Mouse (Mus musculus): ENCODE measurements around the gene Stra8. TPM values are rescaled to one million over a fixed set of nuclear protein-coding genes. Genes with fewer than 3 reads are reported as not detected.

The Stra8 gene
- polyA plus RNA-seq, 1 experiment from 2014 or later, result not detected

DNA sequence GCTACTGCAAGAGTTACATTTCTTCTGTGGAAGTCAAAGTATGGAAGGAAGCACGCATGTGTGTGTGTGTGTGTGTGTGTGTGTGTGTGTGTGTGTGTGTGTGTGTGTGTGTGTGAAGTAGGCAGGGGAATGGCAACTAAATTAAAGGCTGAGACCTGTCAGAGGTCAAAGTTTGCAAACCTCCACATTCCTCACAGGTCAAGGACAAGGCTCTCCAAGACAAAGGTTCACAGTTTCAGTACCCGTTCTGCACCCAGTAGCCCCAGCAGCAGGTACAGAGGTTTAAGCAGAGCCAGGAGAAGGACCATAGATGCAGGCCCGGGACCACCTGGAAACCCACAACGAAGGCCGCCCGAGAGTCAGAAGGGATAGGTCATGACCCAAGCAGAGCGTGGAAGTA lies 817 bp upstream of the Stra8 start:
- H3K27ac ChIP-seq (ENCODE audit: low read depth, low read length), result no peak overlapping the region
- no peaks in the 10 kb centered on the region for H3K27me3 ChIP-seq (ENCODE audit: control insufficient read depth, insufficient read depth, low read length)
- no peaks in the 10 kb centered on the region for H3K36me3 ChIP-seq (ENCODE audit: control insufficient read depth, insufficient read depth, low read length)
- WGBS (ENCODE audit: insufficient replicate concordance), result 82% methylated on average over 7 of the region's 7 CpGs
- no peaks in the 10 kb centered on the region; the same call in 1 of the 2 replicates for H3K4me1 ChIP-seq (ENCODE audit: control insufficient read depth, insufficient read depth, low read length)
- H3K4me2 ChIP-seq, result no peak overlapping the region
- no peak overlapping the region for H3K4me3 ChIP-seq (ENCODE audit: low read depth, low read length)
- ATAC-seq (replicated peaks; ENCODE audit: insufficient number of reproducible peaks, low FRiP score, low TSS enrichment), result no peak
- H3K9me3 ChIP-seq (replicated peaks; ENCODE audit: control insufficient read depth, low read length), result no peaks in the 10 kb centered on the region
- H3K9ac ChIP-seq (ENCODE audit: low read depth, low read length), result no peak overlapping the region

DNA sequence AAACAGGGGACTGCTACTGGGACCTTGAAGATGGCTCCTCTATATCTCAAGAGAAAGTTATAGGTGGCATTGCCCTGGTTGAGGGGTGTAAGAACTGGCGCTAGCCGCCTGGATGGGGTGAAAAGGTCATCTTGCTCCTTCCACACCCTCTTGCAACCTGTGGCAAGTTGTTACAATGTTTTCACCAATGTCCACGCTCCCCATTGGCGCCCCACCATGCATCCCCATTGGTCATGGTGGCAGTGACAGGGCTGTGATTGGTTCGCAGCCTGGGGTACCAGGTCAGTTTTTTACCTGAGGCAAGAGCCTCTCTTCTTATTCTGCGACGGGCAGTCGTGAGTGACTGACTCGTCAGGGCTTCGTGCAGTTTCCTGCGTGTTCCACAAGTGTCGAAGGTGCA lies 668 bp downstream of the Stra8 start:
- no peak for ATAC-seq (replicated peaks; ENCODE audit: insufficient number of reproducible peaks, low FRiP score, low TSS enrichment)
- 90% methylated on average over 12 of the region's 12 CpGs for WGBS (ENCODE audit: insufficient replicate concordance)

DNA sequence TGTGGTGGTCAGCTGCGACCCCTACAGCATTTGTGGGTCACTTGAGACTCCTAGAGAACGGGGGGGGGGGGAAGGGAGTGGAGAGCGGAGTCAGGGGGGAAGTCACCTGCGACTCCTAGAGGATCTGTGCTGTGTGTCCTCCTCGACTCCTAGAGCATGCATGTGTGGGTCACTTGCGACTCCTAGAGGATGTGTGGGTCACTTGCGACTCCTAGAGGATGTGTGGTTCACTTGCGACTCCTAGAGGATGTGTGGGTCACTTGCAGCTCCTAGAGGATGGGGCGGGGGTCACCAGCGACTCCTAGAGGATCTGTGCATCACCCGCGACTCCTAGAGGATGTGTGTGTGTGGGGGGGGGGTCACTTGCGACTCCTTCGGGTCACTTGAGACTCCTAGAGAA lies 2.0 kb downstream of the Stra8 start:
- Histone ChIP-seq H3K27ac (ENCODE audit: low read depth, low read length) (no peak overlapping the region), H3K4me3 (ENCODE audit: low read depth, low read length) (no peak overlapping the region), H3K9me3 (replicated peaks; ENCODE audit: control insufficient read depth, low read length) (no peaks in the 10 kb centered on the region), H3K36me3 (ENCODE audit: control insufficient read depth, insufficient read depth, low read length) (no peaks in the 10 kb centered on the region), H3K9ac (ENCODE audit: low read depth, low read length) (no peak overlapping the region), H3K27me3 (ENCODE audit: control insufficient read depth, insufficient read depth, low read length) (no peaks in the 10 kb centered on the region), H3K4me2 (no peak overlapping the region), H3K4me1 (ENCODE audit: control insufficient read depth, insufficient read depth, low read length) (no peaks in the 10 kb centered on the region; the same call in 1 of the 2 replicates)
- 42% methylated on average over 14 of the region's 14 CpGs for WGBS (ENCODE audit: insufficient replicate concordance)
- no peak for ATAC-seq (replicated peaks; ENCODE audit: insufficient number of reproducible peaks, low FRiP score, low TSS enrichment)

More for the DNA sequence above, 668 bp downstream of the Stra8 start:
- H3K9me3 ChIP-seq (replicated peaks; ENCODE audit: control insufficient read depth, low read length), result no peaks in the 10 kb centered on the region
- no peaks in the 10 kb centered on the region; the same call in 1 of the 2 replicates for H3K4me1 ChIP-seq (ENCODE audit: control insufficient read depth, insufficient read depth, low read length)
- no peak overlapping the region for H3K9ac ChIP-seq (ENCODE audit: low read depth, low read length)
- no peak overlapping the region for H3K4me3 ChIP-seq (ENCODE audit: low read depth, low read length)
- H3K36me3 ChIP-seq (ENCODE audit: control insufficient read depth, insufficient read depth, low read length), result no peaks in the 10 kb centered on the region
- H3K27me3 ChIP-seq (ENCODE audit: control insufficient read depth, insufficient read depth, low read length), result no peaks in the 10 kb centered on the region
- H3K4me2 ChIP-seq, result no peak overlapping the region
- no peak overlapping the region for H3K27ac ChIP-seq (ENCODE audit: low read depth, low read length)

GRCm38 (mm10) chr6:34927156-34927555 lies 7.2 kb downstream of the Stra8 start:
- no peak for ATAC-seq (replicated peaks; ENCODE audit: insufficient number of reproducible peaks, low FRiP score, low TSS enrichment)
- Histone ChIP-seq H3K4me1 (ENCODE audit: control insufficient read depth, insufficient read depth, low read length) (no peaks in the 10 kb centered on the region), H3K4me3 (ENCODE audit: low read depth, low read length) (no peak overlapping the region), H3K27ac (ENCODE audit: low read depth, low read length) (no peak overlapping the region), H3K9me3 (replicated peaks; ENCODE audit: control insufficient read depth, low read length) (no peaks in the 10 kb centered on the region), H3K36me3 (ENCODE audit: control insufficient read depth, insufficient read depth, low read length) (no peaks in the 10 kb centered on the region), H3K27me3 (ENCODE audit: control insufficient read depth, insufficient read depth, low read length) (no peaks in the 10 kb centered on the region), H3K9ac (ENCODE audit: low read depth, low read length) (no peak overlapping the region), H3K4me2 (no peak overlapping the region)
- 35% methylated on average over 4 of the region's 4 CpGs for WGBS (ENCODE audit: insufficient replicate concordance)

GRCm38 (mm10) chr6:34927594-34927993 lies 7.6 kb downstream of the Stra8 start:
- Histone ChIP-seq H3K4me2 (no peak overlapping the region), H3K27ac (ENCODE audit: low read depth, low read length) (no peak overlapping the region)

DNA sequence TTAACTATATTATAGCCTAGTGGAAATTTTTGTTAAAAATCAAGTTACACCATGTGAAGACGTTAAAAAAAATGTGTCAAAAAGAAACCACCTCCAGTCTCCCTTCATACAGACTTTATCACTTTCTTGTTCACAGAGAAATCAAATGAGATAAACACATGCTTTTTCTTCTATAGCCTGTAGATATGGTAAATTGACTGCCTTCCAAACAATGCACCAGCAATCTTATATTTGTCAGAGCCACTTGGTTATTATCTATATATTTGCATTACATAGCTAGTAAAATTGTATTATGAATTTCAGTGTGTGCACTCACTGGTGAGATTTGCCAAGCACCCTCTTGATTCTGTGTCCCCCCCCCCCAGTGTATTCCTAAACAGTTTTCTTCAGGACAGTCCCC lies 12.7 kb downstream of the Stra8 start:
- Histone ChIP-seq H3K4me1 (ENCODE audit: control insufficient read depth, insufficient read depth, low read length) (no peaks in the 10 kb centered on the region), H3K4me3 (ENCODE audit: low read depth, low read length) (no peak overlapping the region), H3K27ac (ENCODE audit: low read depth, low read length) (no peak overlapping the region), H3K9ac (ENCODE audit: low read depth, low read length) (no peak overlapping the region), H3K36me3 (ENCODE audit: control insufficient read depth, insufficient read depth, low read length) (no peaks in the 10 kb centered on the region), H3K9me3 (replicated peaks; ENCODE audit: control insufficient read depth, low read length) (no peaks in the 10 kb centered on the region), H3K27me3 (ENCODE audit: control insufficient read depth, insufficient read depth, low read length) (no peaks in the 10 kb centered on the region), H3K4me2 (no peak overlapping the region)
- no peak for ATAC-seq (replicated peaks; ENCODE audit: insufficient number of reproducible peaks, low FRiP score, low TSS enrichment)
- WGBS (ENCODE audit: insufficient replicate concordance), result 67% methylated on average over 1 of the region's 1 CpGs

More at GRCm38 (mm10) chr6:34927594-34927993, 7.6 kb downstream of the Stra8 start:
- no peaks in the 10 kb centered on the region for H3K27me3 ChIP-seq (ENCODE audit: control insufficient read depth, insufficient read depth, low read length)
- H3K9me3 ChIP-seq (replicated peaks; ENCODE audit: control insufficient read depth, low read length), result no peaks in the 10 kb centered on the region
- H3K4me1 ChIP-seq (ENCODE audit: control insufficient read depth, insufficient read depth, low read length), result no peaks in the 10 kb centered on the region
- ATAC-seq (replicated peaks; ENCODE audit: insufficient number of reproducible peaks, low FRiP score, low TSS enrichment), result no peak
- H3K9ac ChIP-seq (ENCODE audit: low read depth, low read length), result no peak overlapping the region
- no peaks in the 10 kb centered on the region for H3K36me3 ChIP-seq (ENCODE audit: control insufficient read depth, insufficient read depth, low read length)
- no peak overlapping the region for H3K4me3 ChIP-seq (ENCODE audit: low read depth, low read length)
- WGBS (ENCODE audit: insufficient replicate concordance), result 89% methylated on average over 8 of the region's 8 CpGs

DNA sequence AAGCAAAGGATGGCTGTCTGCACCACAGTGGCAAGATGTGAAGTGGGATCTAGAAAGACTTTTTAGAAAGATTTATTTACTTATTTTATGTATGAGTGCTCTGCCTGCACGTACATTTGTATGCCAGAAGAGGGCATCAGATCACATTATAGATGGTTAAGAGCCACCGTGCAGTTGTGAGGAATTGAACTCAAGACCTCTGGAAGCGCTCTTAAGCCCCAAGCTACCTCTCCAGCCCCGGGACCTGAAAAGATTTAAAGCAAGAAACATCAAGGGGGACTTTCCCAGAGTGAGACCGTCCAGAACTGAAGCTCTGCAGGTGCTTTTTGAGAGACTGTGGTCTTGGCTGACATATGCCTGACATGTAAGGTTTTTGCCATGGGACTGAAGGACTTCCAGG lies 16.8 kb downstream of the Stra8 start:
- H3K4me2 ChIP-seq, result no peak overlapping the region
- H3K27ac ChIP-seq (ENCODE audit: low read depth, low read length), result no peak overlapping the region
- no peak overlapping the region for H3K9ac ChIP-seq (ENCODE audit: low read depth, low read length)
- no peaks in the 10 kb centered on the region for H3K9me3 ChIP-seq (replicated peaks; ENCODE audit: control insufficient read depth, low read length)
- WGBS (ENCODE audit: insufficient replicate concordance), result 59% methylated on average over 5 of the region's 5 CpGs
- no peak for ATAC-seq (replicated peaks; ENCODE audit: insufficient number of reproducible peaks, low FRiP score, low TSS enrichment)
- no peaks in the 10 kb centered on the region for H3K27me3 ChIP-seq (ENCODE audit: control insufficient read depth, insufficient read depth, low read length)
- H3K36me3 ChIP-seq (ENCODE audit: control insufficient read depth, insufficient read depth, low read length), result no peaks in the 10 kb centered on the region
- no peaks in the 10 kb centered on the region for H3K4me1 ChIP-seq (ENCODE audit: control insufficient read depth, insufficient read depth, low read length)
- H3K4me3 ChIP-seq (ENCODE audit: low read depth, low read length), result no peak overlapping the region

GRCm38 (mm10) chr6:34938280-34938928 lies 18.4 kb downstream of the Stra8 start:
- no peaks in the 10 kb centered on the region for H3K4me1 ChIP-seq (ENCODE audit: control insufficient read depth, insufficient read depth, low read length)
- H3K4me3 ChIP-seq (ENCODE audit: low read depth, low read length), result no peak overlapping the region
- H3K27me3 ChIP-seq (ENCODE audit: control insufficient read depth, insufficient read depth, low read length), result no peaks in the 10 kb centered on the region
- no peaks in the 10 kb centered on the region for H3K36me3 ChIP-seq (ENCODE audit: control insufficient read depth, insufficient read depth, low read length)
- H3K4me2 ChIP-seq, result no peak overlapping the region
- WGBS (ENCODE audit: insufficient replicate concordance), result 60% methylated on average over 7 of the region's 7 CpGs
- H3K27ac ChIP-seq (ENCODE audit: low read depth, low read length), result no peak overlapping the region
- no peaks in the 10 kb centered on the region for H3K9me3 ChIP-seq (replicated peaks; ENCODE audit: control insufficient read depth, low read length)
- no peak for ATAC-seq (replicated peaks; ENCODE audit: insufficient number of reproducible peaks, low FRiP score, low TSS enrichment)
- no peak overlapping the region for H3K9ac ChIP-seq (ENCODE audit: low read depth, low read length)

DNA sequence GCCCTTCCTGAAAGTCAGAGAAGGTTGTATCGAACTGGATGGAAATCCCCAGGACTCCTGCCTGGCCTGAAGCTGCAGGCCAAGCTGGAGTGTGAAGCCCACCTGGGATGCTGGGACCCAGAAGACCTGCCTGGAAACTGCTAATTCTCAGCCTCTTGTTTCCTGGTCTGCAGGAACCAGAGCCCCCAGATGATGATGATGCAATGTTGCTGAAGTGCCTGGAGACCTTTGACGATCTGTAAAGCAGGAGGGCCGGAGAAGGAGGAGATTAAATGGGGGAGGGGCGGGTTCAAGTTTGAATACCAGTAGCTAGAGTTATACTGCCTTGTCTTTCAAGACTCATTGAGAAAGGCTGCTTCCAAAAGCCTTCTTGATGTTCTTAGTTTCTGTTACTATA lies 19.0 kb downstream of the Stra8 start:
- no peaks in the 10 kb centered on the region for H3K4me1 ChIP-seq (ENCODE audit: control insufficient read depth, insufficient read depth, low read length)
- no peak for ATAC-seq (replicated peaks; ENCODE audit: insufficient number of reproducible peaks, low FRiP score, low TSS enrichment)
- no peak overlapping the region for H3K4me3 ChIP-seq (ENCODE audit: low read depth, low read length)
- no peaks in the 10 kb centered on the region for H3K9me3 ChIP-seq (replicated peaks; ENCODE audit: control insufficient read depth, low read length)
- WGBS (ENCODE audit: insufficient replicate concordance), result 33% methylated on average over 4 of the region's 4 CpGs
- no peak overlapping the region for H3K9ac ChIP-seq (ENCODE audit: low read depth, low read length)
- no peaks in the 10 kb centered on the region for H3K36me3 ChIP-seq (ENCODE audit: control insufficient read depth, insufficient read depth, low read length)
- H3K4me2 ChIP-seq, result no peak overlapping the region
- no peak overlapping the region for H3K27ac ChIP-seq (ENCODE audit: low read depth, low read length)
- no peaks in the 10 kb centered on the region for H3K27me3 ChIP-seq (ENCODE audit: control insufficient read depth, insufficient read depth, low read length)

Measured in heart, embryonic 11.5 days (tissue).